Mouse (Mus musculus): ENCODE measurements around the gene Xylb.

GRCm38 (mm10) chr9:119320946-119321345 lies 36.2 kb upstream of the Xylb start:
- no peak for TF ChIP-seq CTCF (IDR thresholded peaks at IDR 0.05; ENCODE audit: low read depth)
- TF ChIP-seq EP300 (IDR thresholded peaks at IDR 0.05; ENCODE audit: low read depth), result no peak

Data from liver, postnatal 0 days (tissue).